Mouse (Mus musculus): Measurements from ENCODE around the gene Ttc9b. TPM values are rescaled to one million over a fixed set of nuclear protein-coding genes. Genes with fewer than 3 reads are reported as not detected.

Gene Ttc9b
- polyA plus RNA-seq, 1 experiment from 2014 or later: 1.4 TPM

GRCm38 (mm10) chr7:27657824-27658395 lies 4.2 kb downstream of the Ttc9b start:
- no peak overlapping the region for H3K27ac ChIP-seq (replicated peaks)
- no peak overlapping the region for H3K4me2 ChIP-seq (replicated peaks; ENCODE audit: low read depth)
- ATAC-seq (ENCODE audit: low FRiP score, low TSS enrichment) (no peak), DNase-seq (ENCODE audit: low spot score) (no peak)
- peaks cover 6% of the 10 kb centered on the region; the same call in 1 of the 2 replicates for H3K27me3 ChIP-seq (ENCODE audit: control insufficient read depth, insufficient read depth, low read length)
- no peaks in the 10 kb centered on the region for H3K9me3 ChIP-seq (ENCODE audit: control insufficient read depth, low read length)
- H3K36me3 ChIP-seq (ENCODE audit: control insufficient read depth, insufficient read depth, low read length): peaks cover 3% of the 10 kb centered on the region
- H3K4me1 ChIP-seq (replicated peaks; ENCODE audit: control insufficient read depth, insufficient read depth): no peaks in the 10 kb centered on the region
- 48% methylated on average over 53 of the region's 53 CpGs for WGBS
- TF ChIP-seq EP300 (optimal IDR thresholded peaks at IDR 0.05) (no peak), CTCF (IDR thresholded peaks at IDR 0.05; ENCODE audit: low read depth) (no peak)
- H3K4me3 ChIP-seq (ENCODE audit: low read depth, low read length): no peak overlapping the region
- no peak overlapping the region for H3K9ac ChIP-seq (ENCODE audit: low read length)

GRCm38 (mm10) chr7:27658712-27659663 lies 5.3 kb downstream of the Ttc9b start:
- Histone ChIP-seq H3K4me2 (replicated peaks; ENCODE audit: low read depth) (no peak overlapping the region), H3K36me3 (ENCODE audit: control insufficient read depth, insufficient read depth, low read length) (peaks cover 3% of the 10 kb centered on the region), H3K27ac (replicated peaks) (no peak overlapping the region), H3K9me3 (ENCODE audit: control insufficient read depth, low read length) (no peaks in the 10 kb centered on the region), H3K4me1 (replicated peaks; ENCODE audit: control insufficient read depth, insufficient read depth) (no peaks in the 10 kb centered on the region), H3K4me3 (ENCODE audit: low read depth, low read length) (no peak overlapping the region), H3K27me3 (ENCODE audit: control insufficient read depth, insufficient read depth, low read length) (peaks cover 3% of the 10 kb centered on the region; the same call in 1 of the 2 replicates), H3K9ac (ENCODE audit: low read length) (no peak overlapping the region)
- TF ChIP-seq CTCF (IDR thresholded peaks at IDR 0.05; ENCODE audit: low read depth): no peak
- TF ChIP-seq EP300 (optimal IDR thresholded peaks at IDR 0.05): no peak
- 65% methylated on average over 14 of the region's 14 CpGs for WGBS
- DNase-seq (ENCODE audit: low spot score) (no peak), ATAC-seq (ENCODE audit: low FRiP score, low TSS enrichment) (no peak)

- H3K9ac ChIP-seq (ENCODE audit: low read length): no peak overlapping the region
- no peak overlapping the region for H3K4me3 ChIP-seq (ENCODE audit: low read depth, low read length)
- no peak overlapping the region for H3K27ac ChIP-seq (replicated peaks)
- 79% methylated on average over 4 of the region's 4 CpGs for WGBS
- ATAC-seq (ENCODE audit: low FRiP score, low TSS enrichment) (no peak), DNase-seq (ENCODE audit: low spot score) (no peak)
- no peaks in the 10 kb centered on the region for H3K27me3 ChIP-seq (ENCODE audit: control insufficient read depth, insufficient read depth, low read length)
- H3K36me3 ChIP-seq (ENCODE audit: control insufficient read depth, insufficient read depth, low read length): no peaks in the 10 kb centered on the region; the same call in none of the 2 replicates
- H3K9me3 ChIP-seq (ENCODE audit: control insufficient read depth, low read length): no peaks in the 10 kb centered on the region
- H3K4me2 ChIP-seq (replicated peaks; ENCODE audit: low read depth): no peak overlapping the region
- no peaks in the 10 kb centered on the region for H3K4me1 ChIP-seq (replicated peaks; ENCODE audit: control insufficient read depth, insufficient read depth)
- no peak for TF ChIP-seq CTCF (IDR thresholded peaks at IDR 0.05; ENCODE audit: low read depth)
- TF ChIP-seq EP300 (optimal IDR thresholded peaks at IDR 0.05): no peak
These were observed 8.3 kb downstream of the Ttc9b start for GRCm38 (mm10) chr7:27662038-27662437.

- H3K4me3 ChIP-seq (ENCODE audit: low read depth, low read length): peak overlapping the region; percentile 92
- no peaks in the 10 kb centered on the region for H3K4me1 ChIP-seq (replicated peaks; ENCODE audit: control insufficient read depth, insufficient read depth)
- DNase-seq (ENCODE audit: low spot score): no peak
- H3K27ac ChIP-seq (replicated peaks): no peak overlapping the region
- H3K4me2 ChIP-seq (replicated peaks; ENCODE audit: low read depth): peak overlapping the region; percentile 100
- H3K9ac ChIP-seq (ENCODE audit: low read length): peak overlapping the region; percentile 76
- WGBS: 54% methylated on average over 9 of the region's 9 CpGs
- TF ChIP-seq EP300 (optimal IDR thresholded peaks at IDR 0.05) (no peak), CTCF (IDR thresholded peaks at IDR 0.05; ENCODE audit: low read depth) (peak; percentile 34)
- no peaks in the 10 kb centered on the region for H3K27me3 ChIP-seq (ENCODE audit: control insufficient read depth, insufficient read depth, low read length)
- no peak for ATAC-seq (ENCODE audit: low FRiP score, low TSS enrichment)
- no peaks in the 10 kb centered on the region for H3K9me3 ChIP-seq (ENCODE audit: control insufficient read depth, low read length)
- no peaks in the 10 kb centered on the region for H3K36me3 ChIP-seq (ENCODE audit: control insufficient read depth, insufficient read depth, low read length)
These were observed 19.4 kb downstream of the Ttc9b start for GRCm38 (mm10) chr7:27673064-27673574.

GRCm38 (mm10) chr7:27673575-27674131 lies 19.9 kb downstream of the Ttc9b start:
- Histone ChIP-seq H3K9me3 (ENCODE audit: control insufficient read depth, low read length) (no peaks in the 10 kb centered on the region), H3K27ac (replicated peaks) (no peak overlapping the region), H3K27me3 (ENCODE audit: control insufficient read depth, insufficient read depth, low read length) (no peaks in the 10 kb centered on the region), H3K36me3 (ENCODE audit: control insufficient read depth, insufficient read depth, low read length) (no peaks in the 10 kb centered on the region), H3K4me2 (replicated peaks; ENCODE audit: low read depth) (peak overlapping the region; percentile 100), H3K9ac (ENCODE audit: low read length) (peak overlapping the region; percentile 76), H3K4me1 (replicated peaks; ENCODE audit: control insufficient read depth, insufficient read depth) (no peaks in the 10 kb centered on the region), H3K4me3 (ENCODE audit: low read depth, low read length) (peak overlapping the region; percentile 92)
- WGBS: 2% methylated on average over 43 of the region's 52 CpGs
- DNase-seq (ENCODE audit: low spot score): peak; percentile 27
- TF ChIP-seq EP300 (optimal IDR thresholded peaks at IDR 0.05): no peak
- TF ChIP-seq CTCF (IDR thresholded peaks at IDR 0.05; ENCODE audit: low read depth): no peak
- ATAC-seq (ENCODE audit: low FRiP score, low TSS enrichment): peak; percentile 25; the same call in 1 of the 2 replicates

All from stomach, postnatal 0 days (tissue).